Mouse (Mus musculus): Measurements from ENCODE around the gene Gm43302.

DNA sequence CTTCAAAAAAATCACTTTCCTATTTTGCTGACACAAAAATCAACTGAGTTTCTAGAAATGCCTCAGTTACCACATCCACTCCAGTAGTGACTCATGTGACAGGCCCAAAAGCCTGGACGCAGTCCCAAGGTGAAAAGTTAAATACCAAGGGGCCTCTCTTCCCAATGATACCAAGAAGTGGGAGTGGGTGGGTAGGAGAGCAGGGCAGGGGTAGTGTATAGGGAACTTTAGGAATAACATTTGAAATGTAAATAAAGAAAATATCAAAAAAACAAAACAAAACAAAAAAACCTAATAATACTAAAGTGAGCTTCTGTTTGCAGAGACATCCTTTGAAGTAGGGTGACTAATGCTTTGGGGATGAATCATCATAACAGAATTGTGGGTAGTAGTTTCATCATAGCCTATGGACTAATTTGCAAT, 12.7 kb upstream of the Gm43302 start:
- no peak for TF ChIP-seq POLR2A (IDR thresholded peaks at IDR 0.05; ENCODE audit: low read depth, low read length)
- no peak for TF ChIP-seq CTCF (IDR thresholded peaks at IDR 0.05; ENCODE audit: borderline replicate concordance, insufficient read depth, low read length)

Data from embryonic fibroblast, embryonic 13.5 days (primary cell).